Mouse (Mus musculus) CH12.LX (cell line): ENCODE results near the gene Gpr19. TPM values are rescaled to one million over a fixed set of nuclear protein-coding genes. Genes with fewer than 3 reads are reported as not detected.

Experiments
- DNase-seq: peaks from one replicate; pipeline ENCODE4 v3.0.0-alpha.2; 2013; ENCODE audit errors: extremely low read depth
- H3K27ac ChIP-seq: 2 replicates; pipeline ENCODE4 v1.5.1; 2012; ENCODE audit warnings: low read depth, mild to moderate bottlenecking, control low read depth, moderate library complexity; ENCODE audit not compliant: insufficient read depth
- H3K27me3 ChIP-seq: replicated peaks from 2 replicates; pipeline ENCODE3; 2012; ENCODE audit warnings: inconsistent platforms
- H3K36me3 ChIP-seq, 2 experiments: replicated peaks in 1 of 2; 2 replicates each; pipeline versions ENCODE3 to v1.6.1; 2012; ENCODE audit warnings: inconsistent platforms in 1 of 2, low read length in 1 of 2, mild to moderate bottlenecking in 1 of 2, mixed read lengths in 1 of 2, moderate library complexity in 1 of 2; ENCODE audit not compliant: control insufficient read depth in 1 of 2, insufficient read depth in 1 of 2
- H3K4me1 ChIP-seq, 2 experiments: 2 replicates each; pipeline ENCODE4 v1.6.1; 2012; ENCODE audit warnings: inconsistent platforms in 1 of 2, moderate library complexity in 1 of 2; ENCODE audit not compliant: insufficient read depth in 2 of 2, control insufficient read depth in 1 of 2
- H3K4me2 ChIP-seq: 2 replicates; pipeline ENCODE4 v1.6.1; 2012; ENCODE audit warnings: low read depth, mild to moderate bottlenecking, control low read depth; ENCODE audit not compliant: poor library complexity, insufficient read depth, severe bottlenecking
- H3K4me3 ChIP-seq, 3 experiments: fragments of 150-350 bp in 1 of 3; sonication (generic) in 1 of 3; replicated peaks in 1 of 3; 2 replicates each; pipeline versions ENCODE3 to v1.5.1; 2011 to 2012; ENCODE audit warnings: low read depth in 2 of 3, low read length in 2 of 3, mild to moderate bottlenecking in 2 of 3, moderate library complexity in 2 of 3, control low read depth in 1 of 3, improper control_type of control experiment in 1 of 3, inconsistent platforms in 1 of 3, mixed read lengths in 1 of 3; ENCODE audit not compliant: poor library complexity in 1 of 3
- H3K79me2 ChIP-seq: replicated peaks from 2 replicates; pipeline ENCODE4 v1.6.1; 2012; ENCODE audit warnings: mild to moderate bottlenecking, moderate library complexity; ENCODE audit not compliant: control insufficient read depth, poor library complexity, insufficient read depth, severe bottlenecking; ENCODE audit errors: extremely low read depth
- H3K9ac ChIP-seq: 2 replicates; pipeline ENCODE4 v1.6.1; 2012; ENCODE audit warnings: low read depth, mild to moderate bottlenecking, control low read depth, moderate library complexity; ENCODE audit not compliant: insufficient read depth
- H3K9me3 ChIP-seq: replicated peaks from 2 replicates; pipeline ENCODE3; 2012; ENCODE audit warnings: low read length, inconsistent platforms, mixed read lengths
- CHD1 ChIP-seq: IDR thresholded peaks from 2 replicates; pipeline ENCODE4 v1.6.1; 2012; ENCODE audit warnings: low read depth, low read length, improper control_type of control experiment, inconsistent platforms
- CHD2 ChIP-seq: IDR thresholded peaks from 2 replicates; pipeline ENCODE4 v1.6.1; 2011; ENCODE audit warnings: low read length, improper control_type of control experiment
- E2F4 ChIP-seq: IDR thresholded peaks from 2 replicates; pipeline ENCODE4 v1.6.1; 2011; ENCODE audit warnings: low read depth, low read length, improper control_type of control experiment; ENCODE audit not compliant: insufficient replicate concordance
- EP300 ChIP-seq: IDR thresholded peaks from 2 replicates; pipeline ENCODE4 v1.6.1; 2011; ENCODE audit warnings: low read length, improper control_type of control experiment
- ETS1 ChIP-seq: conservative IDR thresholded peaks from 2 replicates; pipeline ENCODE4 v1.6.1; 2012; ENCODE audit warnings: low read depth, mild to moderate bottlenecking, inconsistent platforms, low read length, improper control_type of control experiment, moderate library complexity
- GABPA ChIP-seq: IDR thresholded peaks from 2 replicates; pipeline ENCODE4 v1.6.1; 2012; ENCODE audit warnings: low read depth, low read length, improper control_type of control experiment, inconsistent platforms; ENCODE audit not compliant: insufficient replicate concordance
- HCFC1 ChIP-seq: IDR thresholded peaks from 2 replicates; pipeline ENCODE4 v1.6.1; 2012; ENCODE audit warnings: low read depth, mild to moderate bottlenecking, inconsistent platforms, low read length, improper control_type of control experiment
- IRF4 ChIP-seq: IDR thresholded peaks from 2 replicates; pipeline ENCODE4 v1.6.1; 2014; ENCODE audit warnings: low read depth, mild to moderate bottlenecking, inconsistent platforms, low read length, improper control_type of control experiment
- JUN ChIP-seq: IDR thresholded peaks from 2 replicates; pipeline ENCODE4 v1.6.1; 2011; ENCODE audit warnings: low read depth, mild to moderate bottlenecking, low read length, improper control_type of control experiment, moderate library complexity; ENCODE audit not compliant: insufficient read depth
- MYC ChIP-seq: IDR thresholded peaks from 2 replicates; pipeline ENCODE4 v1.6.1; 2011; ENCODE audit warnings: low read depth, mild to moderate bottlenecking, improper control_type of control experiment, low read length
- NRF1 ChIP-seq: IDR thresholded peaks from 2 replicates; pipeline ENCODE4 v1.6.1; 2014; ENCODE audit warnings: low read depth, mild to moderate bottlenecking, inconsistent platforms, low read length, improper control_type of control experiment, moderate library complexity
- SMC3 ChIP-seq: IDR thresholded peaks from 2 replicates; pipeline ENCODE4 v1.6.1; 2011; ENCODE audit warnings: low read depth, low read length, improper control_type of control experiment
- TBP ChIP-seq: conservative IDR thresholded peaks from 2 replicates; pipeline ENCODE4 v1.6.1; 2011; ENCODE audit warnings: low read depth, low read length, improper control_type of control experiment
- TCF12 ChIP-seq: IDR thresholded peaks from 2 replicates; pipeline ENCODE4 v1.6.1; 2014; ENCODE audit warnings: low read depth, mild to moderate bottlenecking, inconsistent platforms, low read length, improper control_type of control experiment
- USF1 ChIP-seq: IDR thresholded peaks from 2 replicates; pipeline ENCODE4 v1.6.1; 2014; ENCODE audit warnings: low read depth, mild to moderate bottlenecking, inconsistent platforms, low read length, improper control_type of control experiment
- USF2 ChIP-seq: conservative IDR thresholded peaks from 2 replicates; pipeline ENCODE4 v1.6.1; 2011; ENCODE audit warnings: low read depth, low read length, improper control_type of control experiment
- ZC3H11A ChIP-seq: IDR thresholded peaks from 2 replicates; pipeline ENCODE4 v1.6.1; 2012; ENCODE audit warnings: low read depth, mild to moderate bottlenecking, inconsistent platforms, low read length, improper control_type of control experiment
- ZNF384 ChIP-seq: IDR thresholded peaks from 2 replicates; pipeline ENCODE4 v1.6.1; 2012; ENCODE audit warnings: low read depth, low read length, improper control_type of control experiment, inconsistent platforms
- dilution Hi-C: fragments of 300-500 bp; cut with MboI; formaldehyde crosslinking; loops from 2 replicates; pipeline ENCODE4 v1.14.3; 2020; ENCODE audit warnings: low sequenced_read_pairs; ENCODE audit not compliant: extremely low pct_unique_long_range_greater_than_20kb, extremely low pct_ligation_motif_present
- in situ Hi-C: fragments of 300-500 bp; cut with MboI; formaldehyde crosslinking; loops from 3 replicates; pipeline ENCODE4 v1.14.3; 2019; ENCODE audit warnings: low sequenced_read_pairs, low pct_ligation_motif_present, low pct_unique_long_range_greater_than_20kb, mixed read lengths
- polyA plus RNA-seq: library from polyadenylated mRNA; unstranded; fragments of >175 nt; gene quantifications from 2 replicates; pipeline ENCODE4 v1.2.1, GENCODE M21; 2012; ENCODE audit warnings: low read depth; ENCODE audit not compliant: insufficient read length
- total RNA-seq, 2 experiments: library from RNA; depleted of rRNA; stranded (reverse); fragments of 300-350 nt in 1 of 2; fragments of >200 nt in 1 of 2; gene quantifications; 2 replicates each; pipeline ENCODE4 v1.2.3; 2012 to 2014

Gpr19 gene
- total and polyA plus RNA-seq, 3 experiments = 4.8 to 7.5 (median 5.2) TPM

GRCm38 (mm10) chr6:134896570-134897436, 1.6 kb downstream of the Gpr19 start:
- Histone ChIP-seq H3K79me2 (no peaks in the 10 kb centered on the region), H3K36me3 (peaks cover 0 to 5% of the 10 kb centered on the region in 2 experiments), H3K27me3 (no peaks in the 10 kb centered on the region), H3K4me2 (peak overlapping the region; percentile 53)
- peak; percentile 71 for DNase-seq
- TF ChIP-seq ZC3H11A = no peak
- 0 out of 2 replicates have a peak, but pooled peaks have one; percentile 2 for TF ChIP-seq NRF1
- peak; percentile 72 for TF ChIP-seq EP300
- TF ChIP-seq ZNF384 = no peak
- TF ChIP-seq TBP = peak; percentile 89
- TF ChIP-seq USF1 = no peak
- TF ChIP-seq MYC = 0 out of 2 replicates have a peak, but pooled peaks have one; percentile 9
- TF ChIP-seq ETS1 = 0 out of 2 replicates have a peak, but pooled peaks have one; percentile 33
- TF ChIP-seq IRF4 = peak; percentile 63; the same call in 1 of the 2 replicates
- TF ChIP-seq E2F4 = no peak
- TF ChIP-seq GABPA = no peak
- TF ChIP-seq SMC3 = no peak
- TF ChIP-seq CHD2 = 0 out of 2 replicates have a peak, but pooled peaks have one; percentile 23
- TF ChIP-seq, all 38 proteins: peak for 7
- peak overlapping the region; percentile 38 to 66 (median 56) for H3K4me3 ChIP-seq
- H3K9me3 ChIP-seq = no peaks in the 10 kb centered on the region
- peak overlapping the region; percentile 97 for H3K27ac ChIP-seq
- dilution Hi-C loops = no loop called here
- H3K9ac ChIP-seq = peak overlapping the region; percentile 73
- H3K4me1 ChIP-seq = peaks cover 2 to 25% of the 10 kb centered on the region in 2 experiments; a peak in 3 of 4 replicates
- in situ Hi-C loops = no loop called here

DNA sequence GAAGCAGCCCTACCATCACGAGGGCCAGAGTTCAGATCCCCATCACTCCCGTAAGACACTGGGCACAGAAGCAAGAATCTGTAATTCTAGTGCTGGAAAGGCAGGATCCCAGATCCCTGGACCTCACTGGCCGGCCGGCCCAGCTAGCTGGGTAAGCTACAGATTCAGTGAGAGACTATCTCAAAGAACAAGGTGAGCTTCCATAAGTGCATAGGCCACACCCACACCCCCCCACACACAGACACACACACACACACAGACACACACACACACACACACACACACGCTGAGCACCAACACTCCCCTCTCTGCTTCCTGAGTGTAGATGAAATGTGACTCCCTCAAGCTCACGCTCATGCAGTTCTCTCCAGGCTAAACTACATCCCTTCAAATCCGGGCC, 7.9 kb downstream of the Gpr19 start:
- H3K4me3 ChIP-seq = no peak overlapping the region
- H3K27me3 ChIP-seq = no peaks in the 10 kb centered on the region
- no peaks in the 10 kb centered on the region for H3K79me2 ChIP-seq
- dilution Hi-C loops = no loop called here
- peaks cover 0 to 5% of the 10 kb centered on the region in 2 experiments; a peak in 1 of 4 replicates for H3K4me1 ChIP-seq
- no peak for TF ChIP-seq E2F4
- no peak for TF ChIP-seq TBP
- TF ChIP-seq TCF12 = no peak
- TF ChIP-seq USF2 = no peak
- no peak for TF ChIP-seq HCFC1
- TF ChIP-seq CHD1 = no peak
- TF ChIP-seq SMC3 = no peak
- TF ChIP-seq JUN = no peak
- no peak for TF ChIP-seq ZNF384
- TF ChIP-seq NRF1 = no peak
- TF ChIP-seq, all 38 proteins: peak for 0
- Histone ChIP-seq H3K27ac (no peak overlapping the region), H3K4me2 (no peak overlapping the region), H3K36me3 (peaks cover 0 to 7% of the 10 kb centered on the region in 2 experiments), H3K9me3 (no peaks in the 10 kb centered on the region), H3K9ac (no peak overlapping the region)
- in situ Hi-C loops = no loop called here
- DNase-seq = no peak
